Mouse (Mus musculus) heart, adult 2 months (tissue): ENCODE results near the gene Rorc.

Experiments
- CTCF ChIP-seq: fragments of 200-600 bp; IDR thresholded peaks from 2 replicates; pipeline ENCODE4 v1.8.1; 2022; ENCODE audit warnings: antibody characterized with exemption, mild to moderate bottlenecking, moderate library complexity
- EP300 ChIP-seq: fragments of 200-500 bp; IDR thresholded peaks from 2 replicates; pipeline ENCODE4 v1.6.1; 2011; ENCODE audit warnings: low read depth, low read length, control low read depth; ENCODE audit not compliant: insufficient read depth
- POLR2A ChIP-seq: fragments of 200-500 bp; IDR thresholded peaks from 2 replicates; pipeline ENCODE4 v1.6.1; 2011; ENCODE audit warnings: mild to moderate bottlenecking, low read depth, low read length, control low read depth; ENCODE audit not compliant: insufficient read depth

- TF ChIP-seq EP300 (no peak), POLR2A (no peak), CTCF (no peak)
These were observed 31.9 kb downstream of the Rorc start for GRCm38 (mm10) chr3:94404366-94405054.
